Mouse (Mus musculus): ENCODE data around the gene Prph2.

Gene Prph2

DNA sequence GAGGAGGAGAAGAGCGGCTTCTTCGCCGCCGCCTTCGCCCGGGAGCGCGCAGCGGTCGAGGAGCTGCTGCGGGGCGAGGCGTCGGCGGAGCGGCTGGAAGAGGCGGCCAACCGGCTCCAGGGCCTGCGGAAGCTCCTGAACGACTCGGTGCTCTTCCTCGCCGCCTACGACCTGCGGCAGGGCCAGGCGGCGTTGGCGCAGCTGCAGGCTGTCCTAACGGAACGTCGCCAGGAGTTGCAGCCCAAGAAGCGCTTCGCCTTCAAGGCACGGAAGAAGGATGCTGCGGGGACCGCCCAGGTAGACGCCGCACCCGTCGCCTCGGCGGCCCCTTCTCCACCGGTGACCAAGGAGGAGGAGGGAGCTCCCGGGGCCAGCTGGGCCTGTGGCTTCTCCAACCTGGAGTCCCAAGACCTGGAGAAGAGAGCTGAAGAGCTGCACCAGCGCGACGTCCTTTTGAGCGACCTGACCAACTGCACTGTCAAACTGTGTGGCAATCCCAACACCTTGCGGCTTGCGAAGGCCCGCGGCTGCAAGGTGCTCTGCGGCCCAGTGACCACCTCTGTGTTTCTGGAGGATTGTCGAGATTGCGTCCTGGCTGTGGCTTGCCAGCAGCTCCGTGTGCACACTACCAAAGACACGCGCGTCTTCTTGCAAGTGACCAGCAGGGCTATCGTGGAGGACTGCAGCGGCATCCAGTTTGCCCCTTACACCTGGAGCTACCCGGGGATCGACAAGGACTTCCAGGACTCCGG, 19.2 kb upstream of the Prph2 start:
- DNase-seq, result peak; percentile 75

DNA sequence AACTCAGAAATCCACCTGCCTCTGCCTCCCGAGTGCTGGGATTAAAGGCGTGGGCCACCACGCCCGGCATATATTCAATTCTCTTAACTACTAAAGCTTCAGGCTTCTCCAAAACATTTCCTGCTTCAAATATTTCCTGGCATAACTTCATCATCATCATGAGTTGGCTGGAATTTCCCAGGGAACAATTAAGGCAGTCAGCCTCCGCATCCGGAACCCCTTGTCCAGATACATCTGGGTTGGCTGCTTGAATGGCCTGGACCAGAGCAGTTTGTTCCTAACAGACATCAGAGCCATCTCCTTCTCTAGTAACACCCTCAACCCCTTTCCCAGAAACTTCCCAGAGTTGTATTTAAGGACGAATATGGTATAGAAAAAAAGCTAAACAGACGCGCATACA, 14.8 kb upstream of the Prph2 start:
- no peak for DNase-seq

DNA sequence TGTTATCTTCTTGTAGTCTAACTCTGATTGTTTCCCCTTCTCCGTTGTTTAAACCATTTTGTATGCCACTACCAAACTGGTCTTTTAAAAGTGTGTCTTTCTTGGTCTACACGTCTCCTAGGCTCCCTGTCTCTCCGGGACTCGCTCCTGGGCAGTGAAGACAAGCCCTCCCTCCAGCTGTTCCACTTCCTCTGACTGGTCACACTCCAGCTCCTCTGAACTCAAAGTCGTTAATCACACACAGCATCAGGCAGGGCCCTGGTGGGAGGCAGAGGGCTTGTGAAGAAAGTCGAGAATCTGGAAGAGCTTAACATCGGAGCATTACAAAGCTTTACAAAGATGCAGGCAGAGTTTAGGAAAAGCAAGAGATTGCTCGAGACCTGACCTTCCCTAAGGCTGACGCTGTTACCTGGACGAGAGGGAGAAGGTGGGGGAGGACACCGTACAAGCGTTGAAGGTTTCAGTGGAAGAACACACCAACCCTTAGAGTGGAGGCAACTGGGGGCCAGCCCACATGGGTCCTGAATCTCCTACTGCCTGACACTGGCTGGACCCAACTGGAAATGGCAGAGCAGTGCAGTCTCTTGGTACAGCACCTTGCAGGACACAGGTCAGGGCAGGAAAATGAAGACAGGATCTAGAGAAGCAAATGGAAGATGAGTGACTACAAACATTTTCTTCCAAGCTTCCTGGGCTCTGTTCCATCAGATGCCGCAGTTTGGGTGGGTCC, 12.9 kb upstream of the Prph2 start:
- DNase-seq, result no peak

GRCm38 (mm10) chr17:46900941-46901340, 9.3 kb upstream of the Prph2 start:
- DNase-seq, result no peak

GRCm38 (mm10) chr17:46903876-46904490, 6.3 kb upstream of the Prph2 start:
- peak; percentile 81 for DNase-seq

- DNase-seq, result no peak
Measured at GRCm38 (mm10) chr17:46912331-46912730, 2.1 kb downstream of the Prph2 start.

GRCm38 (mm10) chr17:46915129-46915528, 4.9 kb downstream of the Prph2 start:
- DNase-seq, result no peak

GRCm38 (mm10) chr17:46918951-46919350, 8.7 kb downstream of the Prph2 start:
- DNase-seq, result no peak

DNA sequence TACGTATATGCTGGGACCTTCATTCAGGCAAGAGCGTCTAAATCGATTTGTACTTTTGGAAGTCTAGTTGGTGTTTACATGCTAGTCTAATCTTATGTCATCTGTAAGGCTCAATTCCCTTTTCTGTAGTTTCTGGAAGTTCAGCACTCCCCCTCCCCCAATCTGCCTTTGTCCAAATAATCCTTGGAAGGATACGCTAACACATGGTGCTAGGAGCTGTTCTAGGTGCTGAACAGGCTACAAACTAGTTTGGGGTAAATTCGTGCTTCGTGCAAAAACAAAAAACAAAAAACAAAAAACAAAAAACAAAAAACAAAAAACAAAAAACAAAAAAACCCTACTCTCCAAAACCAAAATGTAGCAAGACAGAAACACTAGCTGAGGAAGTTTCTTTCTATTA, 10.6 kb downstream of the Prph2 start:
- DNase-seq, result no peak

GRCm38 (mm10) chr17:46926192-46926591, 15.9 kb downstream of the Prph2 start:
- no peak for DNase-seq

DNA sequence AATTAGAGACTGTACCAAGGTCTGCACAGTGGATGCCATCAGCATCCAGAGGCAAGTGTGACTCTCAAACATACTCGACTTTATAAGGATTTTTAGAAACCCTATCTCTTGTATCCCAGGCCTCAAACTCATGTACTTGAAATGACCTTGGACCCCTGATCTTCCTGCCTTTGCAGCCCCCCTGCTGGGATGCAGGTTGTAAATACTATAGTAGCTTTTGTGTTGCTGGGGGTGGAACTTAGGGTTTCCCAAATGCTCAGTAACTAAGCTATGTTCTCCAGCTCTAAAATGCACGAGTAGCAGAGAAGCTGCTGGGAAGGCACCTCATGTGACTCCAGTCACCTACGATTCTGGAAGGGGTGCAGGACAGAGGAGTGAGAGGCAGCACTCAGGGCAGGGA, 16.7 kb downstream of the Prph2 start:
- no peak for DNase-seq

DNA sequence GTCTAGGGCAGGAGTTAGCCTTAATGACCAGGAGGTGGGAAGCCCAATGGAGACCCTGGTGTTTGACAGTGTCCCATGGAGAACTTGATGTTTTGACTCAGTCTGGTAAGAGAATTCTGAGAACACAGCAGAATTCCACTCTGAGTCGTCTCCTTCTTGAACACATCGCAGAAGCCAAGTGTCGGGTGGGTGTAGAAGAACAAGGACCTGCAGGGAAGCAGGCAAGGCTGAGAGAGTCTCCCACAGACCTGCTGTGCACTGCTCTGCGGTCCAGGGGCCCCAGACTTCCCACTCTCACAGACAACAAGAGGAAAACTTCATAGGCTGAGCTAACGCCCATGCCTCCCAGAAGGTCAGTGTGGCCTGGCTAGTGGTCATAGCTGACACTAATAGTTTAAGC, 17.5 kb downstream of the Prph2 start:
- DNase-seq, result no peak

- DNase-seq, result no peak
Measured at GRCm38 (mm10) chr17:46929277-46929676, 19.0 kb downstream of the Prph2 start.

- no peak for DNase-seq
Measured at GRCm38 (mm10) chr17:46929897-46930296, 19.6 kb downstream of the Prph2 start.

DNA sequence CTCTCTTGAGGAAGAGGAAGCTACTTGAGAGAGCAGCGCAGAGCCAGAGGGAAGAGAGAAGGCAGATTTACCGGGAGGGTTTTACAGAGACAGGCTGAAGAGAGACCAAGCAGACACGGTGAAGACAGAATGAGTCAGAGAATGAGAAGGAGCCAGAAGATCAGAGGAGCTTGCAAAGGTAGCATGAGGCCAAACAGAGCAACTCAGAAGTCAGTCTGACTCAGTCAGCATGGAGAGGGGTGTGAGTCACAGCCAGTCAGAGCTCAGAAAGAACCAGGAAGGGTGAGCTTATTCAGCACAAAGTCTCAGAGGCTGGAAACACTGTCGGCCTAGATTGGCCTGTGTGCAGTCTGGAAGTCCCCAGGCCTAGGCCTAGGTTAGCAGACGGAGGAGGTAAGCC, 22.7 kb downstream of the Prph2 start:
- no peak for DNase-seq

DNA sequence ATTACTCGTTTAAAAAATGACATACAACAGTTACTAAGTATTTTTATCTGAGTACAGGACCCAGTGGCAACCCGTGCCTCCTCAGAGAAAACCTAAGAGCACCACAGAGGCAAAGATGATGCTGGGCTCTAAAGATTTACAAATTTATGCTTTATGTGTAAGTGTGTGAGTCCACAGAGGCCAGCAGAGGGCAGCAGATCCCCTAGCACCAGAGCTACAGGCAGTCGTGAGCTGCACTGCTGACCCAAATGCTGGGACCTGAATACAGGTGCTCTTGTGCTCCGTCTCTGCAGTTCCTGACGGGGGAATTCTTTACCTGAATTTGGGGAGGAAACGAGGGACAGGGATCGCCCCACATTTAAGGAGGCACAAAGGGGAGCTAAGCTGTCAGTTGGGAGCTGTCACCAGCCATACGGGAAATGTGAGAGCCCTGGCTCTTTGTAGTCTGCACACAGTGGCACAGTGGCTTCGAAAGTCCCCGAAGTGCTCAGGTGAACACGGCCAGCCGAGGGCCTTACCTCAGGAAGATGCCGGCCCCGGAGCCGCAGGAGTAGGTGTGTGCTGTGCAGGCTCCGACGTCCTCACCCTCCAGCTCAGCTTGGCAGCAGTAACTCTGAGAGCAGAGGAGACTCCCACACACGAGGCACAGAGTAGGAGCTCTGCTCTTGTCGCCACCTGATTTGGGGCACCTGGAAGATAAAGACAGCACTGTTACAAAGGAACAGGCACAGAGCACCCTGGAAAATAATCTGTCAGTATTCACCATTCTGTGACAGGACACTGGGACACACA, 23.5 kb downstream of the Prph2 start:
- DNase-seq, result peak; percentile 16

- no peak for DNase-seq
Measured at GRCm38 (mm10) chr17:46940461-46940860, 30.2 kb downstream of the Prph2 start.

DNA sequence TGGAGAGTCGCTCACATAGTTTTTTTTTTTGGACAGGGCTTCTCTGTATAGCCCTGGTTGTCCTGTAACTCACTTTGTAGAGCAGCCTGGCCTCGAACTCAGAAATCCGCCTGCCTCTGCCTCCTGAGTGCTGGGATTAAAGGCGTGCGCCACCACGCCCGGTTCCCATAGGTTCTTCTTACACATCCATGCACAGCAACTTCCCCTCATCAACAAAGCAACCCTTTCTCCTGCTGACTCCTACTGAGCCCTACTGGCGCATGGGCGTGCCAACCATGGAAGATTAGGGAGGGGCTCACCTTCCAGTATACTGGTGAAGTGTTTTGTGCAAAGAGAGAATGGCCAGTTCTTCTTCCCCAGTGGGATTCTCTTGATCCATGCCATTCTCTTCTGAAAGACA, 32.2 kb downstream of the Prph2 start:
- DNase-seq, result no peak

DNA sequence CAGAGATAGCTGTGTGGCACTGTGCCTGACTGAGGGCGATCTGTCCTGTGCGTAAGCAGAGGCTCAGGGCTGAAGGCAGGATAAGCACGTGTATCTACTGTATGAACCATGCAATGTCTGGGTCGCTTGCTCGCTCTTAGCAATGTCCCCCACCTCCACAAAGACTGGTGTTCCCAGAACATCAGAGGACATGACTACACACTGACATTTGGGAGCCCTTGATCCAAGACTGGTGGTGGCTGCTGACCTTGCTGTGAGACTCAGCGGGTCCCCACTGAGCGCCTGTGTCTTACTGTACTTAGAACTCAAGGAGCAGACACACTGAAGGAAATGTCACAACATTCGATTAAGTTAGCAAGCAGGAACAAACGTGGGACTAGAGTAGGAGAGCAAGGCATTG, 36.0 kb downstream of the Prph2 start:
- DNase-seq, result no peak

DNA sequence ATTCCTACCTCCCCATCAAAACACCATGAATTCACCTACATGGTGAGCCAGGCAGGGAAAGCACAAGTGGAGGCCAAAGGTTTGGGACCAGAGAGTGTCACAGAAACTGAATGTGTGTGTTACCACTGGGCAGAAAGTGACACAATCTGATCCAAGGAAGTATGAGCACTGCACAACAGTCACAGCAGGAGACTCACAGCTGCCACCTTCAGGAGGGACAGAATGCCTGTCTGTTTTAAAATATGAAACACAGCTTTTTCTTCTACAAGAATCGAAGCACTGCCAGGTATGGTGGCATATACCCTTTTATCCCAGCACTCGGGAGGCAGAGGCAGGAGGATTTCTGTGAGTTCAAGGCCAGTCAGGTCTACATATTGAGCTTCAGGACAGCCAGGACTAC, 47.8 kb downstream of the Prph2 start:
- no peak for DNase-seq

- no peak for DNase-seq
Measured at GRCm38 (mm10) chr17:46960216-46960615, 50.0 kb downstream of the Prph2 start.

GRCm38 (mm10) chr17:46962153-46962552, 51.9 kb downstream of the Prph2 start:
- no peak for DNase-seq

GRCm38 (mm10) chr17:46963186-46963585, 52.9 kb downstream of the Prph2 start:
- DNase-seq, result peak; percentile 7
